Mouse (Mus musculus) stomach, postnatal 0 days (tissue): ENCODE results near the gene Esrrg. TPM values are rescaled to one million over a fixed set of nuclear protein-coding genes. Genes with fewer than 3 reads are reported as not detected.

Experiments used
- ATAC-seq: fragments of 200-750 bp; cut with Nextera tagmentation; 2 replicates; pipeline ENCODE4 v1.8.0; 2017; ENCODE audit not compliant: low FRiP score, low TSS enrichment
- DNase-seq: peaks from one replicate; pipeline ENCODE4 v3.0.0-alpha.2; 2016; ENCODE audit warnings: low spot score
- H3K27ac ChIP-seq: fragments of 300-500 bp; sonication (generic); replicated peaks from 2 replicates; pipeline ENCODE4 v1.5.1; 2014; ENCODE audit warnings: mild to moderate bottlenecking, control low read depth
- H3K27me3 ChIP-seq: fragments of 300-500 bp; sonication (generic); 2 replicates; pipeline ENCODE4 v1.6.1; 2014; ENCODE audit warnings: low read length; ENCODE audit not compliant: control insufficient read depth, insufficient read depth
- H3K36me3 ChIP-seq: fragments of 300-500 bp; sonication (generic); 2 replicates; pipeline ENCODE4 v1.6.1; 2014; ENCODE audit warnings: low read length, mixed read lengths; ENCODE audit not compliant: control insufficient read depth, insufficient read depth
- H3K4me1 ChIP-seq: fragments of 300-500 bp; sonication (generic); replicated peaks from 2 replicates; pipeline ENCODE4 v1.6.1; 2014; ENCODE audit warnings: antibody characterized with exemption; ENCODE audit not compliant: control insufficient read depth, insufficient read depth
- H3K4me2 ChIP-seq: fragments of 300-500 bp; sonication (generic); replicated peaks from 2 replicates; pipeline ENCODE4 v1.6.1; 2014; ENCODE audit warnings: low read depth, mild to moderate bottlenecking, control low read depth, moderate library complexity
- H3K4me3 ChIP-seq: fragments of 300-500 bp; sonication (generic); 2 replicates; pipeline ENCODE4 v1.5.1; 2014; ENCODE audit warnings: low read depth, low read length, control low read depth
- H3K9ac ChIP-seq: fragments of 300-500 bp; sonication (generic); 2 replicates; pipeline ENCODE4 v1.6.1; 2014; ENCODE audit warnings: mild to moderate bottlenecking, low read length, control low read depth, mixed read lengths
- H3K9me3 ChIP-seq: fragments of 300-500 bp; sonication (generic); 2 replicates; pipeline ENCODE4 v1.6.1; 2016; ENCODE audit warnings: low read length; ENCODE audit not compliant: control insufficient read depth
- CTCF ChIP-seq: IDR thresholded peaks from 2 replicates; pipeline ENCODE4 v1.5.1; 2016; ENCODE audit warnings: antibody characterized with exemption, low read depth, mild to moderate bottlenecking, moderate library complexity
- EP300 ChIP-seq: optimal IDR thresholded peaks from 2 replicates; pipeline ENCODE3; 2016; ENCODE audit warnings: antibody characterized with exemption
- WGBS: fragments of 180-500 bp; shearing (Covaris S2); extraction: QIAGEN DNeasy Blood & Tissue Kit; methylation state at CpG from one replicate; pipeline ENCODE4 v1.1.7; 2014; 5-methylcytosine and 5-hydroxymethylcytosine counted together
- polyA plus RNA-seq: library from polyadenylated mRNA; unstranded; fragments of >200 nt; fragmentation: Nextera tagmentation; extraction: Ambion mirVana; gene quantifications from 2 replicates; pipeline ENCODE4 v1.2.1, GENCODE M21; 2015

The Esrrg gene
- polyA plus RNA-seq, 1 experiment from 2014 or later: 7.4 TPM

DNA sequence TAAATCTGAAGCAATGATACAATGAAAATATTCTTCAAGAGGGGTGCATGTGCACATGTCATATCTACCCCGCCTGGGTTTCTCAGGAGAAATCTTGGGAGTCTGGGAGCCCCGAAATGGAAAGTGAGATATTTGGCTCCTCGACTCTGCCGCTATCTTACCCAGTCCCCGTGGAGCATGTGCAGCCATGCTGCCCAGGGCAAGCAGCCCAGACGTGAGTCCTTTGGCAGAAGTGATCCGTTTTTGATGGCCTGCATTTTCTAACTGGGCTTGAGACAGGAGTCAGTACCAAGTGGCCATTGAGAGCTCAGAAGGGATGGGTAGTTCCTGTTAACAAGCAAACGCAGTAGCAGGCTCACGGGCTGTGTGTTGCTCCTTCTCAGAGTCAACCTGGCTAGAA is 89.6 kb downstream of the Esrrg start:
- DNase-seq (no peak), ATAC-seq (no peak)
- H3K4me1 ChIP-seq: no peaks in the 10 kb centered on the region
- H3K36me3 ChIP-seq: no peaks in the 10 kb centered on the region
- H3K27me3 ChIP-seq: no peaks in the 10 kb centered on the region
- H3K4me2 ChIP-seq: no peak overlapping the region
- no peak overlapping the region for H3K27ac ChIP-seq
- H3K9ac ChIP-seq: no peak overlapping the region
- no peak overlapping the region for H3K4me3 ChIP-seq
- no peak for TF ChIP-seq CTCF
- TF ChIP-seq EP300: no peak
- 89% methylated on average over 9 of the region's 9 CpGs for WGBS
- no peaks in the 10 kb centered on the region for H3K9me3 ChIP-seq

DNA sequence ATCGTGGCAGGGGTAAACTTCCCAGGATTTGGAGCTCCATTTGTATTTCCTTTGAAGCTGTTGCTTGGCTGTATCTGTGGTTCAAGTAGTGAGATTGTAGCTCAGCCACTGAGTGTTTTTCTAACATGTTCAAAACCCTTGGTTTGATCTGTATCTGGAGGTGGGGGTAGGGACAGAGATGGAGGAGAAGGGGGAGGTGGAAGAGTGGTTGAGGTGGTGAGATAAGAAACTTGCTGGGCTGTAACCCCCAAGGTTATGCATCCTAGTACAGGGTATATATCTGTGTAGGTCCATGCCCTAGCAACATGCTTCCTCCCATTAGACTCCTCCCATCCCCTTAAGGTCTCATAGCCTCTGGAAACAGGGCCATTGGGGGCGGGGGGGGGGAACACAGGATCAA is 92.4 kb downstream of the Esrrg start:
- no peaks in the 10 kb centered on the region for H3K4me1 ChIP-seq
- no peaks in the 10 kb centered on the region for H3K27me3 ChIP-seq
- no peaks in the 10 kb centered on the region for H3K9me3 ChIP-seq
- no peak overlapping the region for H3K4me3 ChIP-seq
- H3K4me2 ChIP-seq: no peak overlapping the region
- DNase-seq: no peak
- TF ChIP-seq CTCF: no peak
- TF ChIP-seq EP300: no peak
- no peaks in the 10 kb centered on the region for H3K36me3 ChIP-seq
- no peak for ATAC-seq
- no peak overlapping the region for H3K27ac ChIP-seq
- 66% methylated on average over 2 of the region's 2 CpGs for WGBS
- no peak overlapping the region for H3K9ac ChIP-seq

DNA sequence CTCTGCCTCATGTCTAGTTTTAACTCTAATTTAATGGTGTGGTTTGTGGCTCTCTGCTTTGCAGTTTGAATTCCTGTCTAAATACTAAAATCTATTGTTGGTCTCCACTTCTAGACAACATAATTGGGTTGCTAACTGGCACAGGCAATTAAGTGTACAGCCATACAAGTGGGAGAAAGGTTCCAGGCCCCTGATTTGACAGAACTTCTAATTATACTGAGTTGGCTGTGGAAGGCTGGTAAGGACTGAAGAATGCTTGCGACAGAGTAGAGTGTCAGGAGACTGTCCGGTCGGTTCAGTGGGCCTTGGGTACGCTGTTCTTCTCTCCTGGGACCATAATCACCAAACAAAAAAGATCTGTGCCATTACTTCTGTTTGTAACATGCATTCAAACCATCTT is 96.3 kb downstream of the Esrrg start:
- no peak overlapping the region for H3K27ac ChIP-seq
- WGBS: 92% methylated on average over 4 of the region's 4 CpGs
- H3K27me3 ChIP-seq: no peaks in the 10 kb centered on the region
- DNase-seq (no peak), ATAC-seq (no peak)
- no peak for TF ChIP-seq CTCF
- no peak for TF ChIP-seq EP300
- no peak overlapping the region for H3K4me2 ChIP-seq
- no peak overlapping the region for H3K9ac ChIP-seq
- no peaks in the 10 kb centered on the region for H3K4me1 ChIP-seq
- H3K9me3 ChIP-seq: no peaks in the 10 kb centered on the region
- H3K4me3 ChIP-seq: no peak overlapping the region
- H3K36me3 ChIP-seq: no peaks in the 10 kb centered on the region

DNA sequence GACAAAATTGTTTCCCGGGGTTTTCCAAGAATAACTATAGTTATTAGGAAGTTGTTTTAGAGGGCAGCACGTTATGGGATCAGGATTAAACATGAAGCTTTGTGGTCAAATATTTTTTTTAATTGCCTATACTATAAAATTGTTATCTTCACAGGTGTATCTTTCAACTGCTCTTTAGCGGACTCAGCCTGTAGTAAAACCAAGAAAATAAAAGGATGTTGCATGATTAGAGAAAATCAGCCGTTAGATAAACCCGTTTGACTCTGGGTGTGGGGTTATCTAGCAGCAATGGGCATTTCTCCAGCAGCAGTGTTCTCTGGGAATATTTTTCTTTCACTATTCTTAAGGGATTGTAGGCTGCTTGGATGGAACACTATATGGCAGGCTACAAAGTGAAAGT is 96.8 kb downstream of the Esrrg start:
- Histone ChIP-seq H3K27me3 (no peaks in the 10 kb centered on the region), H3K4me3 (no peak overlapping the region), H3K27ac (no peak overlapping the region), H3K9me3 (no peaks in the 10 kb centered on the region), H3K4me1 (no peaks in the 10 kb centered on the region), H3K9ac (no peak overlapping the region), H3K4me2 (no peak overlapping the region), H3K36me3 (no peaks in the 10 kb centered on the region)
- no peak for TF ChIP-seq CTCF
- TF ChIP-seq EP300: no peak
- WGBS: 79% methylated on average over 5 of the region's 5 CpGs
- ATAC-seq: no peak
- DNase-seq: no peak

DNA sequence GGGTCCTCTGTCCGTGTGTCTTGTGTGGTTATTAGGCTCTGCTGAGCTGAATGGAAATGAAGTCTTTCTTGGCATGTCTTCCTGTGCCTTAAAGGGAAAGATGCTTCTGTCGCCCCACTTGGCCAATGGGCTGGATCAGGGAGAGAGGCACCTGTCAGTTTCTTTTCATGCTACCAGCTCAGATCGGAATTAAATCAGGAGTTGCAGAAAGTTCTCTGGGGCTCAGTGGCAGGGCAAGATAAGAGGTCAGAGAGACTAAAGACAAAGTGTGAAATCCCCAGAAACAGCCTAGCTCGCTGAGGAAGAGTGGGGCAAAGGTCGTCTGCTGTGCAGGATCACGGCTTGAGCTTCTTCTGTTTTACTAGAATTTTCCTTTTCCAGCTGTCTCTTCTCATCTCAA is 97.5 kb downstream of the Esrrg start:
- ATAC-seq: no peak
- Histone ChIP-seq H3K4me1 (no peaks in the 10 kb centered on the region), H3K27me3 (no peaks in the 10 kb centered on the region), H3K9ac (no peak overlapping the region), H3K36me3 (no peaks in the 10 kb centered on the region), H3K27ac (no peak overlapping the region), H3K4me3 (no peak overlapping the region), H3K4me2 (no peak overlapping the region), H3K9me3 (no peaks in the 10 kb centered on the region)
- 50% methylated on average over 6 of the region's 6 CpGs for WGBS
- DNase-seq: no peak
- no peak for TF ChIP-seq EP300
- TF ChIP-seq CTCF: no peak

DNA sequence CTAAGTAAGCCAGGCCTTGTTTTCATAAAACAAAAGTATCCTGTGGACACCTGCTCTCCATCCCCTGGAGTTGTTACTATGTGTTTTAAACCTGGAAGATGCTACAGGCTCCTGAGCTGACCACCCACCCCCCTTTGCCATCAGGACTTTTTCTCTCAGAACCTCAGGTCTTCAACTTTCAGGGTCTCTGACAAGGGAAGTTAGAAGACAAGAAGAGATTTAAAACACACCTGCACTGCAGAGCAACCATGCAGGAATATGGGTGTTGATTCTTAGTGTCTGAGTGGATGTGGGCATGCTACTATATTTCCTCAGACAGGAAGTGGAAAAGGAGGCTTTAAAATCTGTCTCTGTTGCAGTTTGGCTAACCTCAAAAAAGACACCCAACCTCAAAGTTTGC is 98.6 kb downstream of the Esrrg start:
- Histone ChIP-seq H3K9ac (no peak overlapping the region), H3K36me3 (no peaks in the 10 kb centered on the region), H3K27ac (no peak overlapping the region), H3K4me1 (no peaks in the 10 kb centered on the region), H3K4me3 (no peak overlapping the region), H3K27me3 (no peaks in the 10 kb centered on the region), H3K9me3 (no peaks in the 10 kb centered on the region), H3K4me2 (no peak overlapping the region)
- TF ChIP-seq CTCF: no peak
- no peak for TF ChIP-seq EP300
- ATAC-seq (no peak), DNase-seq (no peak)
